Mouse (Mus musculus) bone marrow, adult 2 months (tissue): ENCODE measurements around the gene Trmt61a. TPM values are rescaled to one million over a fixed set of nuclear protein-coding genes. Genes with fewer than 3 reads are reported as not detected.
A peak's percentile ranks its signal among the peaks of the same experiment; 100 is the strongest.

Experiments used
- H3K27ac ChIP-seq: fragments of 200-500 bp; 2 replicates; pipeline ENCODE4 v1.5.1; 2012; ENCODE audit warnings: low read depth, mild to moderate bottlenecking, control low read depth, inconsistent platforms, low read length; ENCODE audit not compliant: control insufficient read depth, poor library complexity, insufficient read depth
- H3K4me1 ChIP-seq: fragments of 200-500 bp; 2 replicates; pipeline ENCODE4 v1.6.1; 2011; ENCODE audit warnings: low read length; ENCODE audit not compliant: control insufficient read depth, insufficient read depth
- H3K4me3 ChIP-seq: fragments of 200-500 bp; replicated peaks from 2 replicates; pipeline ENCODE3; 2011; ENCODE audit warnings: mild to moderate bottlenecking, low read depth, low read length, control low read depth; ENCODE audit not compliant: control insufficient read depth
- CTCF ChIP-seq: fragments of 200-500 bp; IDR thresholded peaks from 2 replicates; pipeline ENCODE4 v1.5.1; 2011; ENCODE audit warnings: low read length, control low read depth; ENCODE audit not compliant: control insufficient read depth, insufficient read depth
- POLR2A ChIP-seq: fragments of 200-500 bp; IDR thresholded peaks from 2 replicates; pipeline ENCODE4 v1.6.1; 2011; ENCODE audit warnings: low read depth, mild to moderate bottlenecking, control low read depth, low read length, borderline replicate concordance; ENCODE audit not compliant: control insufficient read depth
- WGBS: fragments of 180-500 bp; shearing (Covaris S2); methylation state at CpG from one replicate; pipeline ENCODE4 v1.1.7; 2018; 5-methylcytosine and 5-hydroxymethylcytosine counted together
- polyA plus RNA-seq: library from polyadenylated mRNA; stranded (reverse); fragments of >200 nt; gene quantifications from 2 replicates; pipeline ENCODE4 v1.2.4, GENCODE M21; 2011; ENCODE audit warnings: low replicate concordance; ENCODE audit not compliant: missing spikeins, insufficient read depth, insufficient read length

Gene Trmt61a
- polyA plus RNA-seq, 1 experiment: 11.0 TPM

DNA sequence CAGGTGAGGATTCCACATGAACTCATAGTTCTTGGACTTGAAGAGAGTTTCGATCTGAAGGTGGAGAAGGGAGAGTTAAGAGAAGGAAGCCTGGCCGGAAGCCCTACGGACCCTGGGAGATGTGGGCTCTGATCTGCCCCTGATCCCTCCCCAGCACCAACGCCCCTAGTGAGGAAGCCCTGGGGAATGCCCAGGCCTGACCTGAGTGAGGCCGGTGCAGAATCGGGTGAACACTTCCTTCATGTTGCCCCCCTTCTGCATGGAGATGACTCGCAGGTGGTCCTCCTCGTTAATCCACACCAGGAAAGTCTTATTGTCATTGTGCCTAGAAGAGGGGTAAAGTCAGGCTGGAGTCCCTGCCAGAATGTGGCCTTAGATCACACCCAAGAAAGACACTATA lies 7.9 kb upstream of the Trmt61a start:
- TF ChIP-seq CTCF (no peak), POLR2A (no peak)
- Histone ChIP-seq H3K4me1 (no peaks in the 10 kb centered on the region), H3K27ac (no peak overlapping the region), H3K4me3 (no peak overlapping the region)
- 78% methylated on average over 8 of the region's 8 CpGs for WGBS

GRCm38 (mm10) chr12:111670371-111670971 lies 7.4 kb upstream of the Trmt61a start:
- TF ChIP-seq CTCF (no peak), POLR2A (no peak)
- H3K27ac ChIP-seq: no peak overlapping the region
- no peak overlapping the region for H3K4me3 ChIP-seq

DNA sequence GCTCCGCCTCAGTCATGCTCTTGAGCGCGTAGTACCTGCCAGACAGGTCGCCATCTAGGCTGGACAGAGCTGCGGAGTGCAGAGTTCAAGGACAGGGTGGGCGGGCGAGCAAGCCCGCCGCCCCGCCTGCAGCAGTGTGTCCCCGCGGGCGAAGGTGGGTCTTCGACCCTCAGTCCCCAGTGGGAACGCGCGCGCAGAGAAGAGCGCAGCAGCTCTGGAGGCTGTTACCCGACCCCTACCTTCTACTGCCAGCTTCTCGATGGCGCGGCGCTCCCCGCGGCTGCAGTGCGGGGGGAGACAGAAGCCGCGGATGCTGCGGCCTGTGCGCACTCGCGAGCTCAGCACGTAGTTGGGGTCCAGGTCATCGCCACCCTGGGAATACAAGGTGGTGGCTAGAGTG lies 6.9 kb upstream of the Trmt61a start:
- H3K4me3 ChIP-seq: no peak overlapping the region
- no peak overlapping the region for H3K27ac ChIP-seq
- TF ChIP-seq POLR2A (no peak), CTCF (no peak)
- WGBS: 4% methylated on average over 35 of the region's 35 CpGs
- H3K4me1 ChIP-seq: no peaks in the 10 kb centered on the region

More at GRCm38 (mm10) chr12:111670371-111670971, 7.4 kb upstream of the Trmt61a start:
- H3K4me1 ChIP-seq: no peaks in the 10 kb centered on the region
- WGBS: 40% methylated on average over 29 of the region's 29 CpGs

- 2% methylated on average over 34 of the region's 34 CpGs for WGBS
- TF ChIP-seq POLR2A (no peak), CTCF (no peak)
- Histone ChIP-seq H3K4me3 (peak overlapping the region; percentile 26), H3K4me1 (no peaks in the 10 kb centered on the region), H3K27ac (no peak overlapping the region)
Measured at GRCm38 (mm10) chr12:111671431-111671902, 6.4 kb upstream of the Trmt61a start.

GRCm38 (mm10) chr12:111672176-111672575 lies 5.7 kb upstream of the Trmt61a start, which contains the start of gene Ckb:
TSS of gene Ckb (minus strand) at chr12:111672338.
- H3K27ac ChIP-seq: no peak within 1 kb of the TSS; the same call in 1 of the 2 replicates
- TF ChIP-seq POLR2A (0 out of 2 replicates have a peak, but pooled peaks have one; percentile 20), CTCF (no peak)
- no peaks in the 10 kb centered on the region for H3K4me1 ChIP-seq
- peak within 1 kb of the TSS; percentile 26 for H3K4me3 ChIP-seq
- 2% methylated on average over 31 of the region's 31 CpGs for WGBS

- 9% methylated on average over 12 of the region's 12 CpGs for WGBS
- H3K4me3 ChIP-seq: no peak overlapping the region
- H3K4me1 ChIP-seq: peaks cover 2% of the 10 kb centered on the region; the same call in 1 of the 2 replicates
- H3K27ac ChIP-seq: no peak overlapping the region
- TF ChIP-seq POLR2A: no peak
- TF ChIP-seq CTCF: no peak
Measured at GRCm38 (mm10) chr12:111672581-111672980, 5.3 kb upstream of the Trmt61a start.

GRCm38 (mm10) chr12:111674850-111675486 lies 2.9 kb upstream of the Trmt61a start:
- H3K27ac ChIP-seq: no peak overlapping the region
- TF ChIP-seq POLR2A (no peak), CTCF (no peak)
- 4% methylated on average over 2 of the region's 2 CpGs for WGBS
- peaks cover 4% of the 10 kb centered on the region for H3K4me1 ChIP-seq
- H3K4me3 ChIP-seq: no peak overlapping the region

GRCm38 (mm10) chr12:111675797-111676580 lies 1.9 kb upstream of the Trmt61a start:
- WGBS: 48% methylated on average over 6 of the region's 6 CpGs
- H3K4me1 ChIP-seq: peaks cover 4% of the 10 kb centered on the region
- TF ChIP-seq CTCF (no peak), POLR2A (no peak)
- no peak overlapping the region for H3K4me3 ChIP-seq
- no peak overlapping the region for H3K27ac ChIP-seq

GRCm38 (mm10) chr12:111677421-111677820 lies 484 bp upstream of the Trmt61a start:
- TF ChIP-seq POLR2A (no peak), CTCF (no peak)
- Histone ChIP-seq H3K4me3 (peak overlapping the region; percentile 82), H3K4me1 (peaks cover 4% of the 10 kb centered on the region), H3K27ac (peak overlapping the region; percentile 47)
- WGBS: 20% methylated on average over 5 of the region's 5 CpGs
